Mouse (Mus musculus): Measurements from ENCODE around the gene Epsti1.

Epsti1 gene

GRCm38 (mm10) chr14:77886941-77887340, 17.1 kb upstream of the Epsti1 start:
- no peak for DNase-seq (ENCODE audit: low read depth, low spot score)
- Histone ChIP-seq H3K36me3 (ENCODE audit: control insufficient read depth, insufficient read depth, low read length, poor library complexity, severe bottlenecking) (no peaks in the 10 kb centered on the region), H3K27me3 (ENCODE audit: control insufficient read depth, insufficient read depth, low read length, poor library complexity, severe bottlenecking) (no peaks in the 10 kb centered on the region)

GRCm38 (mm10) chr14:77889911-77890310, 14.1 kb upstream of the Epsti1 start:
- H3K27me3 ChIP-seq (ENCODE audit: control insufficient read depth, insufficient read depth, low read length, poor library complexity, severe bottlenecking), result no peaks in the 10 kb centered on the region
- H3K36me3 ChIP-seq (ENCODE audit: control insufficient read depth, insufficient read depth, low read length, poor library complexity, severe bottlenecking), result no peaks in the 10 kb centered on the region
- no peak for DNase-seq (ENCODE audit: low read depth, low spot score)

DNA sequence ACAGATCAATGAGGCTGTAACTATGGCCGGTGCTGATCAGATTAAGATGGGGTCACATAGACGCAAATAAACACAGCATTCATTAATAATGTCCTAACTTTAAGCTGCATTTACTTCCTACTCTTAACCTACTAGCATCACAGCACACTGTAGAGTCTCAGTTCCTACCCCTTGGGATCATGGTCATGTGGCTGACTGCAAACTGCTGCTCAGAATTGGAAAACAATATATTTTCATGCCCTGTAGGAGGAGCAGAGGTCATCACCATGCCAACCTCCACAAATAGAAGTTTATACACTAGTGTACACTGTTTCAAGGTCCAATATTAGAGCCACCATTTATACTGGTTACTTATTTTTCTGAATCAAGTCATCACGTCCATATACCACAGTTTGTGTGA, 8.1 kb upstream of the Epsti1 start:
- DNase-seq (ENCODE audit: low read depth, low spot score), result no peak
- no peaks in the 10 kb centered on the region for H3K36me3 ChIP-seq (ENCODE audit: control insufficient read depth, insufficient read depth, low read length, poor library complexity, severe bottlenecking)

DNA sequence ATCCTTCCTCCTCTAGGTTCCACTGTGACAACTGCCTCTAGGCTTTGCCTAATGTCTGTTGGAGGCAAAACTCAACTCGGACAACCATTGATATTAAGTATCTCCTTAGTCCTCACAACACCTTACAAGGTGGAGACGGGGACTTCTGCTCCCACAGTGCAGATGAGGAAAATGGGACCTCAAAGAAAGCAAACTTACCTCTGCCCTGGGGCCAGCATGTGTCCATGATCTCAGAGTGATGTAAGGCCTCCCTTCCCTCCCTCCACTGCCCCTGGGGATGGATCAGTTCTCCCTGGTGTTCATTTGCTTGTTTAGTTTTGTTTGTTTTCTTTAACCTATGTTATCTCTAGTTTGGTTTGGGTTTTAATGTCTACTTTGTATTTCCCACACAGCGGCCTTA, 1.5 kb upstream of the Epsti1 start:
- DNase-seq (ENCODE audit: low read depth, low spot score), result no peak
- Histone ChIP-seq H3K27me3 (ENCODE audit: control insufficient read depth, insufficient read depth, low read length, poor library complexity, severe bottlenecking) (no peaks in the 10 kb centered on the region), H3K36me3 (ENCODE audit: control insufficient read depth, insufficient read depth, low read length, poor library complexity, severe bottlenecking) (no peaks in the 10 kb centered on the region)

More for the DNA sequence above, 8.1 kb upstream of the Epsti1 start:
- no peaks in the 10 kb centered on the region for H3K27me3 ChIP-seq (ENCODE audit: control insufficient read depth, insufficient read depth, low read length, poor library complexity, severe bottlenecking)

- DNase-seq (ENCODE audit: low read depth, low spot score), result peak; percentile 25
- Histone ChIP-seq H3K36me3 (ENCODE audit: control insufficient read depth, insufficient read depth, low read length, poor library complexity, severe bottlenecking) (no peaks in the 10 kb centered on the region), H3K27me3 (ENCODE audit: control insufficient read depth, insufficient read depth, low read length, poor library complexity, severe bottlenecking) (no peaks in the 10 kb centered on the region)
Measured at GRCm38 (mm10) chr14:77905466-77905865, 1.4 kb downstream of the Epsti1 start.

- Histone ChIP-seq H3K36me3 (ENCODE audit: control insufficient read depth, insufficient read depth, low read length, poor library complexity, severe bottlenecking) (no peaks in the 10 kb centered on the region), H3K27me3 (ENCODE audit: control insufficient read depth, insufficient read depth, low read length, poor library complexity, severe bottlenecking) (no peaks in the 10 kb centered on the region)
- DNase-seq (ENCODE audit: low read depth, low spot score), result no peak
Measured at GRCm38 (mm10) chr14:77906586-77906985, 2.5 kb downstream of the Epsti1 start.

GRCm38 (mm10) chr14:77915776-77916175, 11.7 kb downstream of the Epsti1 start:
- H3K36me3 ChIP-seq (ENCODE audit: control insufficient read depth, insufficient read depth, low read length, poor library complexity, severe bottlenecking), result no peaks in the 10 kb centered on the region
- no peak for DNase-seq (ENCODE audit: low read depth, low spot score)

GRCm38 (mm10) chr14:77921641-77922040, 17.6 kb downstream of the Epsti1 start:
- 0 out of 2 replicates have a peak, but pooled peaks cover 2% of the 10 kb centered on the region for H3K36me3 ChIP-seq (ENCODE audit: control insufficient read depth, insufficient read depth, low read length, poor library complexity, severe bottlenecking)
- H3K27me3 ChIP-seq (ENCODE audit: control insufficient read depth, insufficient read depth, low read length, poor library complexity, severe bottlenecking), result no peaks in the 10 kb centered on the region
- no peak for DNase-seq (ENCODE audit: low read depth, low spot score)

More at GRCm38 (mm10) chr14:77915776-77916175, 11.7 kb downstream of the Epsti1 start:
- H3K27me3 ChIP-seq (ENCODE audit: control insufficient read depth, insufficient read depth, low read length, poor library complexity, severe bottlenecking), result no peaks in the 10 kb centered on the region

- DNase-seq (ENCODE audit: low read depth, low spot score), result no peak
- no peaks in the 10 kb centered on the region for H3K27me3 ChIP-seq (ENCODE audit: control insufficient read depth, insufficient read depth, low read length, poor library complexity, severe bottlenecking)
Measured at GRCm38 (mm10) chr14:77923076-77923865, 19.2 kb downstream of the Epsti1 start.

GRCm38 (mm10) chr14:77925414-77925813, 21.4 kb downstream of the Epsti1 start:
- DNase-seq (ENCODE audit: low read depth, low spot score), result no peak
- Histone ChIP-seq H3K27me3 (ENCODE audit: control insufficient read depth, insufficient read depth, low read length, poor library complexity, severe bottlenecking) (no peaks in the 10 kb centered on the region), H3K36me3 (ENCODE audit: control insufficient read depth, insufficient read depth, low read length, poor library complexity, severe bottlenecking) (peaks cover 5% of the 10 kb centered on the region)

More at GRCm38 (mm10) chr14:77923076-77923865, 19.2 kb downstream of the Epsti1 start:
- H3K36me3 ChIP-seq (ENCODE audit: control insufficient read depth, insufficient read depth, low read length, poor library complexity, severe bottlenecking), result 0 out of 2 replicates have a peak, but pooled peaks cover 2% of the 10 kb centered on the region

- H3K36me3 ChIP-seq (ENCODE audit: control insufficient read depth, insufficient read depth, low read length, poor library complexity, severe bottlenecking), result peaks cover 5% of the 10 kb centered on the region
- DNase-seq (ENCODE audit: low read depth, low spot score), result peak; percentile 50
Measured at GRCm38 (mm10) chr14:77926718-77927117, 22.7 kb downstream of the Epsti1 start.

DNA sequence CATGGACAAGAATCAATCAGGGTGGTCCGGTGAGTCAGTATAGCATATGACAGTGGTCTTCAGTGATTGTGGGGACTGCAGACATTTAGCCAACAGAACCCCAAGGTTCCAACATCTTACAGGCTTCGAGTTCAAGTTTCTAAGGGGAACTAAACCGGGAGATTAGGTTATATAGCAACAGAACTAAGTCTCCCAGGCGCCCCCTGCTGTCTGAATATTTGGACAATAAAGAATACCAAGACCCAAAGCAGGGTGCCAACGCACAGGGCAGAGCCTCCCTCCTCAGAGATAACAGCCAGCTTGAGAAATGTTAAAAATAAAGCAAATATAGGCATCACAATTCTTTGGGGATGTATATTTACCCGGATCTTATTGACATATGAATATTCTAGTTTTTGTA, 24.0 kb downstream of the Epsti1 start:
- H3K27me3 ChIP-seq (ENCODE audit: control insufficient read depth, insufficient read depth, low read length, poor library complexity, severe bottlenecking), result no peaks in the 10 kb centered on the region
- peak; percentile 82 for DNase-seq (ENCODE audit: low read depth, low spot score)
- peaks cover 11% of the 10 kb centered on the region for H3K36me3 ChIP-seq (ENCODE audit: control insufficient read depth, insufficient read depth, low read length, poor library complexity, severe bottlenecking)

More at GRCm38 (mm10) chr14:77926718-77927117, 22.7 kb downstream of the Epsti1 start:
- H3K27me3 ChIP-seq (ENCODE audit: control insufficient read depth, insufficient read depth, low read length, poor library complexity, severe bottlenecking), result no peaks in the 10 kb centered on the region

- H3K36me3 ChIP-seq (ENCODE audit: control insufficient read depth, insufficient read depth, low read length, poor library complexity, severe bottlenecking), result peaks cover 14% of the 10 kb centered on the region
- no peaks in the 10 kb centered on the region for H3K27me3 ChIP-seq (ENCODE audit: control insufficient read depth, insufficient read depth, low read length, poor library complexity, severe bottlenecking)
- DNase-seq (ENCODE audit: low read depth, low spot score), result no peak
Measured at GRCm38 (mm10) chr14:77928653-77929052, 24.6 kb downstream of the Epsti1 start.

DNA sequence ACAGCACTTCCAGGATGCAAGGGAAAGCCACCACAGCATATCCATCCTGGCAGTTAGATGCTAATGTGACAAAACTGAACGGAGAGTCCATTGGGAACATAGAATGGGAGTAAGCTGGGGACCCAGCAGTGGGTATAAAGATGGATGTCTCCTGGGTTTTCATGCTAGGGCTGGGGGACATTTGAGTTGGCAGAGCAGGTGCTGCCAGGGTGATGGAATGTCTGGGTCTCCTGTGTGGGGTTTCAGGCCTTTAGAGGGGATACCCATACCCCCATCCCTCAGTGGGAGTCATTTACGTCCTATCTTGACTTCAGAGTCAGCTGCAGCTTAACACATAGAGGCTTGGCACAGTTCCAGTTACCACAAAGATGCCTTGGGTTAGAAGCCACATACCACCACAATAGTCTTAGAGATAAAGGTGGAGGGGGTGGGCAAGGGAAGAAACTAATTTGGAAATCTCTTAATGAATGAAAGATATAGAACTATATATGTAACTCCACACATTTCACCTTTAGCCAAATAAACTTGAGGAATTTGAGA, 25.2 kb downstream of the Epsti1 start:
- H3K36me3 ChIP-seq (ENCODE audit: control insufficient read depth, insufficient read depth, low read length, poor library complexity, severe bottlenecking), result peaks cover 12% of the 10 kb centered on the region
- no peaks in the 10 kb centered on the region for H3K27me3 ChIP-seq (ENCODE audit: control insufficient read depth, insufficient read depth, low read length, poor library complexity, severe bottlenecking)
- no peak for DNase-seq (ENCODE audit: low read depth, low spot score)
